Mouse (Mus musculus): ENCODE results near the gene Klk13. TPM values are rescaled to one million over a fixed set of nuclear protein-coding genes. Genes with fewer than 3 reads are reported as not detected.
A peak's percentile ranks its signal among the peaks of the same experiment; 100 is the strongest.
"Not testable (repeated sequence)": the region's sequence is repeated elsewhere in the genome, so short reads cannot be mapped to it uniquely, and the experiment has no call there.

Gene Klk13
- polyA plus RNA-seq, 1 experiment from 2014 or later = 0.29 TPM

DNA sequence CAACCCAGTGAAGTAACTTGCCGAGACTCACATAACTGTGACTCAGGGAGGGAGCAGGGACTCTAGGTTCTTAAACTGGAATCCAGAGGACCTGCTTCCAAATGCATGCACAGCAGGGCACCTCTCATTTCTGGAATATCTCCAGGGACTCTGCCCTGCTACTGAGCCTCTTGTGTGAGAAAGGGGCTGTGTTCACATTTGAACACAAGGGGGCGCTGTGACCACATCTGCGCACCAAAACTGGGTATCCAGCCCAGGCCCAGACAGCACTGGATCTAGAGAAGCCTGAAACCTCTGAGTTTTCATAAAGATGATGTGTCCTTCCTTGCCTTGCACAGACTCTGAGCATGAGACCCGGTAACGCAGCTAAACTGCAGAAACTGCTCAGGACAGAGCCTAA, 31.4 kb upstream of the Klk13 start:
- Histone ChIP-seq H3K4me1 (ENCODE audit: insufficient read depth, low read length) (no peaks in the 10 kb centered on the region), H3K27ac (ENCODE audit: low read length) (no peak overlapping the region), H3K36me3 (ENCODE audit: insufficient read depth, low read length) (peaks cover 25% of the 10 kb centered on the region), H3K4me3 (ENCODE audit: low read length) (no peak overlapping the region), H3K4me2 (replicated peaks; ENCODE audit: low read depth, low read length) (no peak overlapping the region), H3K9ac (replicated peaks; ENCODE audit: low read length) (no peak overlapping the region), H3K27me3 (ENCODE audit: insufficient read depth, low read length) (no peaks in the 10 kb centered on the region), H3K9me3 (ENCODE audit: low read length) (0 out of 2 replicates have a peak, but pooled peaks cover 5% of the 10 kb centered on the region)
- peak; percentile 46 for ATAC-seq (ENCODE audit: low FRiP score, low TSS enrichment)
- 21% methylated on average over 5 of the region's 5 CpGs for WGBS

DNA sequence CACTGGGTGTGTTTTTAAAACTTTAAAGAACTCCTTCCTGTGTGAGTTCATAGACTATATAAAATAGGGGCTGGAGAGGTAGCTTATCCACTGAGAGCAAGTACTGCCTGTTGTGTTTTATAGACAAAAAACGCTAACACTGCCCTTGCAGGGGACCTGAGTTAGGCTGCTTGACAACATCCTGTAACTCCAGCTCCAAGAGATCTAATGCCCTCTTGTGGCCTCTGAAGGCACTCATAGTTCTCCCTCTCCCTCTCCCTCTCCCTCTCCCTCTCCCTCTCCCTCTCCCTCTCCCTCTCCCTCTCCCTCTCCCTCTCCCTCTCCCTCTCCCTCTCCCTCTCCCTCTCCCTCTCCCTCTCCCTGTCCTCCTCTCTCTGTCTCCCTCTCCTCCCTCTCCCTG, 29.9 kb upstream of the Klk13 start:
- not testable (repeated sequence) for ATAC-seq (ENCODE audit: low FRiP score, low TSS enrichment); H3K27me3 ChIP-seq (ENCODE audit: insufficient read depth, low read length); H3K4me3 ChIP-seq (ENCODE audit: low read length); H3K36me3 ChIP-seq (ENCODE audit: insufficient read depth, low read length); H3K4me2 ChIP-seq (replicated peaks; ENCODE audit: low read depth, low read length); H3K27ac ChIP-seq (ENCODE audit: low read length); H3K4me1 ChIP-seq (ENCODE audit: insufficient read depth, low read length); H3K9ac ChIP-seq (replicated peaks; ENCODE audit: low read length); H3K9me3 ChIP-seq (ENCODE audit: low read length)
- 6% methylated on average over 1 of the region's 1 CpGs for WGBS

DNA sequence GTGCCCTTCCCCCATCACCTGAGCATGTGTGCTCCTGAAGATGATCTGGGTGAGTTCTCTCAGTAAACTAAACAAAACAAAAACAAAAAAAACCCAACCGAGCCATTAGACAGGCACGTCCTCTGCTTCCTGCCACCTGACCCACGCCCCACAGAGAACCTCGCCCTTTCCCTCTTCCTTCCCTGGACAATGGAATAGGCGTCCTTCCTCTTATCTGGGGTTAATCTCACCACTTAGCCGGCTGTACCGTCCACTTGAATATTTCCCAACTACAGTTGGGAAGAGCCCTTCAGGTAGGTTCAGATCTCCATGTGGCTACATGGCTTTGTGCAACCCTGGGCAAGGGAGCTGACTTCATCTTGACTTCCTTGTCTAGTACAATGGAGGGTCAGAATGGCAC, 27.3 kb upstream of the Klk13 start:
- H3K9me3 ChIP-seq (ENCODE audit: low read length) = no peaks in the 10 kb centered on the region
- H3K4me1 ChIP-seq (ENCODE audit: insufficient read depth, low read length) = no peaks in the 10 kb centered on the region
- H3K4me3 ChIP-seq (ENCODE audit: low read length) = no peak overlapping the region
- no peak overlapping the region for H3K27ac ChIP-seq (ENCODE audit: low read length)
- no peak overlapping the region for H3K4me2 ChIP-seq (replicated peaks; ENCODE audit: low read depth, low read length)
- ATAC-seq (ENCODE audit: low FRiP score, low TSS enrichment) = no peak
- 61% methylated on average over 7 of the region's 7 CpGs for WGBS
- H3K27me3 ChIP-seq (ENCODE audit: insufficient read depth, low read length) = no peaks in the 10 kb centered on the region
- no peak overlapping the region for H3K9ac ChIP-seq (replicated peaks; ENCODE audit: low read length)
- no peaks in the 10 kb centered on the region for H3K36me3 ChIP-seq (ENCODE audit: insufficient read depth, low read length)

DNA sequence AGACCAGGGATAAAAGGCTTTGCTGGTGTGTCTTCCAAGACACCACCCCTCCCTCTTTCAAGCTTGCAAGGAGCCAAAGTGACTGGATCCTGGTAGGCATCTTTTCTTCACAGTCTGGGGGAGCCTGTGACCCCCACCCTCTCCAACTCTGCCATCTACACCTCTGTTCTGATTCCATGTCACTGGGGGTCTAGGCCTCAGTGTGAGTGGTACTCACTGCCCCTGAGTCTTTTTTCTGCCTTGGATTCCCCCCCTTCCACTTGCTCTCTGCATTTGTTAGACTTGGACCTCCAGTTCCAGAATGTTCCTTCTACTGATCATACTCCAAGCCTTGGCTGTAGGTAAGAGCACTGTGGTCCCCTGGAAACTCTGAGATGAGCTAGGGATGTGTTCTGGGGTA, 22.2 kb upstream of the Klk13 start, which contains the start of gene Klk14:
Gene Klk14, plus strand, starts transcription at position 301 of the 400 bp plus-strand sequence.
- no peaks in the 10 kb centered on the region for H3K4me1 ChIP-seq (ENCODE audit: insufficient read depth, low read length)
- H3K9me3 ChIP-seq (ENCODE audit: low read length) = no peaks in the 10 kb centered on the region
- no peak within 1 kb of the TSS for H3K4me2 ChIP-seq (replicated peaks; ENCODE audit: low read depth, low read length)
- no peaks in the 10 kb centered on the region for H3K36me3 ChIP-seq (ENCODE audit: insufficient read depth, low read length)
- no peak within 1 kb of the TSS for H3K9ac ChIP-seq (replicated peaks; ENCODE audit: low read length)
- H3K27me3 ChIP-seq (ENCODE audit: insufficient read depth, low read length) = no peaks in the 10 kb centered on the region
- no peak for ATAC-seq (ENCODE audit: low FRiP score, low TSS enrichment)
- no peak within 1 kb of the TSS for H3K27ac ChIP-seq (ENCODE audit: low read length)
- no peak within 1 kb of the TSS for H3K4me3 ChIP-seq (ENCODE audit: low read length)

DNA sequence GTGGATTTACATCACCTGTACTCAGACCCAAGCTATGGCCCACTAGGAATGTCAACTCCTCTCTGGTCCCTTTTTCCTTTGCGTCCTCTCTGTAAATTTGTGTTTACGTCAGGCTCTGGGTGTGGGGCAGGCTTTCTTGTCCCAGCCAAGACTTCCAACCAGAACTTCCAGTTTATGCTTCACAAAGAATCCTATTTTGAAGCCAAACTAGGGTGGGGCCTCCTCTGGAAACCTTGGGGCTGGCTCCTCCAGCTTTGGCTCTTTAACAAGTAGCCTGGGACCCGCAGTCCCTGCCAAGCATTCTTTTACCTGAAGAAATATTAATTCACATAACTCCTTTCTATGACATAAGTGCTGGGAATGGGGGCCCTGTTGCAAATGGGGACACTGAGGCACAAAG, 2.3 kb upstream of the Klk13 start:
- no peak overlapping the region for H3K4me2 ChIP-seq (replicated peaks; ENCODE audit: low read depth, low read length)
- ATAC-seq (ENCODE audit: low FRiP score, low TSS enrichment) = no peak
- WGBS = 89% methylated on average over 3 of the region's 3 CpGs
- peaks cover 13% of the 10 kb centered on the region for H3K4me1 ChIP-seq (ENCODE audit: insufficient read depth, low read length)
- no peaks in the 10 kb centered on the region for H3K36me3 ChIP-seq (ENCODE audit: insufficient read depth, low read length)
- no peak overlapping the region for H3K27ac ChIP-seq (ENCODE audit: low read length)
- H3K9me3 ChIP-seq (ENCODE audit: low read length) = no peaks in the 10 kb centered on the region
- no peak overlapping the region for H3K9ac ChIP-seq (replicated peaks; ENCODE audit: low read length)
- H3K27me3 ChIP-seq (ENCODE audit: insufficient read depth, low read length) = no peaks in the 10 kb centered on the region; the same call in 1 of the 2 replicates
- H3K4me3 ChIP-seq (ENCODE audit: low read length) = no peak overlapping the region

DNA sequence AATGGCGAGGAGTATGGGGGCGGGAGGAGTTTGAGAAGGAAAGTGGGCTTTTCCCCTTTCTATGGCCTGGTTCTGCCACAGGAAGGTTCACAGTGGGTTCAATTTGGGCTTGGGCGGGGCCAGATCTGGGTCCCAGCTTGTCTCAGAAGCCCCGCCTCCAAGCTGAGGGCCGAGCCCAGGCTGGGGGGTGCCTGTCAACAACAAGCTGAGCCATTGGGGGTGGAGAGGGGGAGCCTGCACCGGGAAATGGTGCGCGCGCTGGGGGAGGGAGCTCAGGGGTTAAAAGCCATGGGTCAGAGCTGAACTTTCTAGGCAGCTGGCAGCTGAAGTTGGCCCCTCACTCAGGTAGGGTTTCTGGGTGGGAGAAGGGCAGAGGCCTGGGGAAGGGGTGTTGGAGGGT, 550 bp downstream of the Klk13 start:
- Histone ChIP-seq H3K27me3 (ENCODE audit: insufficient read depth, low read length) (no peaks in the 10 kb centered on the region; the same call in 1 of the 2 replicates), H3K4me2 (replicated peaks; ENCODE audit: low read depth, low read length) (peak overlapping the region; percentile 36), H3K9me3 (ENCODE audit: low read length) (no peaks in the 10 kb centered on the region), H3K4me1 (ENCODE audit: insufficient read depth, low read length) (peaks cover 13% of the 10 kb centered on the region), H3K36me3 (ENCODE audit: insufficient read depth, low read length) (no peaks in the 10 kb centered on the region), H3K4me3 (ENCODE audit: low read length) (no peak overlapping the region), H3K9ac (replicated peaks; ENCODE audit: low read length) (no peak overlapping the region), H3K27ac (ENCODE audit: low read length) (no peak overlapping the region)
- ATAC-seq (ENCODE audit: low FRiP score, low TSS enrichment) = peak; percentile 47
- 8% methylated on average over 9 of the region's 9 CpGs for WGBS

DNA sequence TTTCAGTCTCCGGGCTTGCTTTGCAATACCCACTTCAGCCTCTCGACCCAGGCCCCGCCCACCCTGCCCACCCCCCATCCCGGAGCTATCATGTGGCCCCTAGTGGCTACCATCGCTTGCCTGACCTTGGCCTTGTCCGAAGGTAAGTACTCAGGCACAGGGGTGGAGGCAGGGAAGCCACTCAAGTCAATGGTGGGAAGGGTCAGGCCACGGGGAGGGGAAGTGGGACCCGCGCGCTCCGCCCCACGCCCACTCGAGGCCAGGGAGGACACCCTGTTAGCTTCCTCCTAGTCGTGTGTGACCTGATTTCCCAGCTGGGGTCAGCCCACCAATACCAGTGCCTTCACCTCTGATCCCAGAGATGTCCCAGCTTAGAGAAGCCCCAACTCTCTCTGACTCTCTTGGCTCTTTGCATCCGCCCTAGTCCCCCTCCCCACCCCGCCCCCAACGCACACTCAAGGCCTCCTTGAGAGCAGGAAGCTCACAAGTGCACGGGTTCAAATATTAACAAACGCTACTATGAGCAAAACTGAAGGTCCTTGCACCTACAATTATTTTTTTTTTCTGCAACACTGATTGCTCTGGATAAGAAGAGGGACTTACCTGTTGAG, 1.5 kb downstream of the Klk13 start:
- Histone ChIP-seq H3K9me3 (ENCODE audit: low read length) (no peaks in the 10 kb centered on the region), H3K4me1 (ENCODE audit: insufficient read depth, low read length) (peaks cover 13% of the 10 kb centered on the region), H3K36me3 (ENCODE audit: insufficient read depth, low read length) (no peaks in the 10 kb centered on the region), H3K4me2 (replicated peaks; ENCODE audit: low read depth, low read length) (peak overlapping the region; percentile 27), H3K27ac (ENCODE audit: low read length) (no peak overlapping the region), H3K27me3 (ENCODE audit: insufficient read depth, low read length) (no peaks in the 10 kb centered on the region; the same call in 1 of the 2 replicates), H3K4me3 (ENCODE audit: low read length) (no peak overlapping the region), H3K9ac (replicated peaks; ENCODE audit: low read length) (no peak overlapping the region)
- WGBS = 11% methylated on average over 19 of the region's 19 CpGs
- no peak; the same call in 1 of the 2 replicates for ATAC-seq (ENCODE audit: low FRiP score, low TSS enrichment)

DNA sequence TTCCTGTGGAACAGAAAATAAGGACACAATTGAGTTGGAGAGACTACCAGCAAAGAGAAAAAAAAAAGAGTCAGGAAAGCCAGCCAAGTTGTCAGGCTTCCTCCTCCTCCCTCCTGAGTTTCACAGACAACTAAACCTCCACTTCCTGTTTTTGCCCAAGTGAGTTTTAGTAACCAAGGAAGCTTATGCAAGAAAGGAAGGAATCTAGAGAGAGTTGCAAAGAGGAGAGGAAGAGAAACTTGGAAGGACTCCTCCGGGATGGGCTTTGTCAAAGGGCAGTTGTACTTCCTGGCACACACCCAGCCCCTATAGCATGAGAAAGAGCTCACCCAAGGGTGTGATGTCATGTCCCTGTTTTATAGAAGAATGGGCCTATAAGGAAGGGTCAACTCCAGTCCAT, 35.4 kb downstream of the Klk13 start:
- Histone ChIP-seq H3K27me3 (ENCODE audit: insufficient read depth, low read length) (no peaks in the 10 kb centered on the region), H3K4me3 (ENCODE audit: low read length) (no peak overlapping the region), H3K27ac (ENCODE audit: low read length) (no peak overlapping the region), H3K36me3 (ENCODE audit: insufficient read depth, low read length) (no peaks in the 10 kb centered on the region), H3K9me3 (ENCODE audit: low read length) (no peaks in the 10 kb centered on the region), H3K9ac (replicated peaks; ENCODE audit: low read length) (no peak overlapping the region), H3K4me2 (replicated peaks; ENCODE audit: low read depth, low read length) (no peak overlapping the region), H3K4me1 (ENCODE audit: insufficient read depth, low read length) (no peaks in the 10 kb centered on the region)
- WGBS = 68% methylated on average over 1 of the region's 1 CpGs
- no peak for ATAC-seq (ENCODE audit: low FRiP score, low TSS enrichment)

DNA sequence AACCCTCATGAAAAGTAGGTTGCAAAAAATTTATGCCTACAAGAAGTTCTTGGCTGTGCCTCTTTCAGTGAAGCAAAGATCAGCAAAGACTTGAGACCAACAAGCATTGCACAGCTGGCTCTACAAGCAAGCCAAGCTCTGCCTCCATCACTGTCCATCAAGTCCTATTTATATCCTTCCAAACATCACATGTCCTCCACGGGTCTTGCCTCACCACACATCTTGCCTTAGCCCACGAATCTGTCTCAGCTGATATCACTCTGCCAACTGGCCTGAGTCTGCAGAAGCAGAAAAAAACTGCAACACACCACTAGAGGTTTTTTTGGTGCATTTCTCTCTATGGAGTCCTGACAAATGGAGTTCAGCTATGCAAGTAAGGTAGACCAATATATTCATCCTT, 40.4 kb downstream of the Klk13 start:
- Histone ChIP-seq H3K27me3 (ENCODE audit: insufficient read depth, low read length) (no peaks in the 10 kb centered on the region), H3K9ac (replicated peaks; ENCODE audit: low read length) (no peak overlapping the region), H3K36me3 (ENCODE audit: insufficient read depth, low read length) (no peaks in the 10 kb centered on the region), H3K4me2 (replicated peaks; ENCODE audit: low read depth, low read length) (no peak overlapping the region), H3K4me3 (ENCODE audit: low read length) (no peak overlapping the region), H3K27ac (ENCODE audit: low read length) (no peak overlapping the region), H3K9me3 (ENCODE audit: low read length) (no peaks in the 10 kb centered on the region), H3K4me1 (ENCODE audit: insufficient read depth, low read length) (no peaks in the 10 kb centered on the region)
- 66% methylated on average over 2 of the region's 2 CpGs for WGBS
- no peak for ATAC-seq (ENCODE audit: low FRiP score, low TSS enrichment)

DNA sequence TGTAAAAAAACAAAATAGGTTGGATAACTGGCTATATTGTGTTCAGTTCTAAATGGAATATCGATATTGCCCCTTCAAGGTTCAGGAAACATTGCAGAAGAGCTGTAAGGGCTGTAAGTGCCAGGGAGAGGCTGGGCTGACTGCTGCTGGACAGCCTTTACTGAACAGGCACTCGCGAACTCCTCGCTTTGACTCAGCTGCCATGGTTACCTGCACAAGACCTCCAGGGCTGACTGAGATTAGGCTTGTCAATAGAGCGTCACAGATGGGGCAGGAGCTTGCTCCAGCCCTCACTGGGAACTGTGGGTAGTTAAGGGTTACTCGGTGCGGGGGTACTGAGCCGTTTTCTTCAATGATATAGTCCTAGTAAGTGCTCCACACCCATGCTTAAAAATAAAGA, 54.1 kb downstream of the Klk13 start:
- WGBS = 45% methylated on average over 8 of the region's 8 CpGs

More for the DNA sequence above, 54.1 kb downstream of the Klk13 start:
- no peak overlapping the region for H3K4me3 ChIP-seq (ENCODE audit: low read length)
- no peak overlapping the region for H3K4me2 ChIP-seq (replicated peaks; ENCODE audit: low read depth, low read length)
- no peaks in the 10 kb centered on the region for H3K9me3 ChIP-seq (ENCODE audit: low read length)
- H3K36me3 ChIP-seq (ENCODE audit: insufficient read depth, low read length) = no peaks in the 10 kb centered on the region
- no peak for ATAC-seq (ENCODE audit: low FRiP score, low TSS enrichment)
- no peak overlapping the region for H3K27ac ChIP-seq (ENCODE audit: low read length)
- H3K27me3 ChIP-seq (ENCODE audit: insufficient read depth, low read length) = no peaks in the 10 kb centered on the region
- H3K9ac ChIP-seq (replicated peaks; ENCODE audit: low read length) = no peak overlapping the region
- no peaks in the 10 kb centered on the region for H3K4me1 ChIP-seq (ENCODE audit: insufficient read depth, low read length)

Data from kidney, embryonic 16.5 days (tissue).